Mouse (Mus musculus) thymus, adult 2 months (tissue): ENCODE data around the gene 0610009B22Rik.

Source experiments
- CTCF ChIP-seq: fragments of 200-500 bp; IDR thresholded peaks from 2 replicates; pipeline ENCODE4 v1.5.1; 2012; ENCODE audit warnings: mild to moderate bottlenecking, control low read depth, low read length, moderate library complexity, borderline replicate concordance; ENCODE audit not compliant: control insufficient read depth, poor library complexity, insufficient read depth; ENCODE audit errors: extremely low read depth
- POLR2A ChIP-seq: fragments of 200-500 bp; IDR thresholded peaks from 2 replicates; pipeline ENCODE4 v1.6.1; 2012; ENCODE audit warnings: mild to moderate bottlenecking, low read length, control low read depth, moderate library complexity; ENCODE audit not compliant: control insufficient read depth, poor library complexity, insufficient read depth; ENCODE audit errors: extremely low read depth

- TF ChIP-seq CTCF (no peak), POLR2A (no peak)
These were observed 35.7 kb downstream of the 0610009B22Rik start for GRCm38 (mm10) chr11:51652889-51653418.
